Mouse (Mus musculus) kidney, embryonic 14.5 days (tissue): ENCODE data around the gene Mtln. TPM values are rescaled to one million over a fixed set of nuclear protein-coding genes. Genes with fewer than 3 reads are reported as not detected.

Experiments
- ATAC-seq: fragments of 200-750 bp; cut with Nextera tagmentation; 2 replicates; pipeline ENCODE4 v1.8.0; 2017; ENCODE audit warnings: moderate number of reproducible peaks, mild to moderate bottlenecking, moderate TSS enrichment, moderate library complexity; ENCODE audit not compliant: low FRiP score, low TSS enrichment
- H3K27ac ChIP-seq: fragments of 300-500 bp; sonication (generic); 2 replicates; pipeline ENCODE4 v1.5.1; 2014; ENCODE audit warnings: low read depth, mild to moderate bottlenecking, low read length, moderate library complexity, mixed read lengths
- H3K27me3 ChIP-seq: fragments of 300-500 bp; sonication (generic); 2 replicates; pipeline ENCODE4 v1.6.1; 2014; ENCODE audit warnings: mild to moderate bottlenecking, low read length; ENCODE audit not compliant: control insufficient read depth, insufficient read depth
- H3K36me3 ChIP-seq: fragments of 300-500 bp; sonication (generic); 2 replicates; pipeline ENCODE4 v1.6.1; 2014; ENCODE audit warnings: low read length, mixed read lengths; ENCODE audit not compliant: control insufficient read depth, insufficient read depth
- H3K4me1 ChIP-seq: fragments of 300-500 bp; sonication (generic); 2 replicates; pipeline ENCODE4 v1.6.1; 2014; ENCODE audit warnings: low read length, mixed read lengths; ENCODE audit not compliant: control insufficient read depth, insufficient read depth
- H3K4me2 ChIP-seq: fragments of 300-500 bp; sonication (generic); replicated peaks from 2 replicates; pipeline ENCODE4 v1.6.1; 2014; ENCODE audit warnings: low read depth, mild to moderate bottlenecking, low read length
- H3K4me3 ChIP-seq: fragments of 300-500 bp; sonication (generic); 2 replicates; pipeline ENCODE4 v1.5.1; 2014; ENCODE audit warnings: mild to moderate bottlenecking, low read length
- H3K9ac ChIP-seq: fragments of 300-500 bp; sonication (generic); 2 replicates; pipeline ENCODE4 v1.6.1; 2014; ENCODE audit warnings: low read depth, mild to moderate bottlenecking, low read length, moderate library complexity
- H3K9me3 ChIP-seq: fragments of 300-500 bp; sonication (generic); 2 replicates; pipeline ENCODE4 v1.6.1; 2016; ENCODE audit warnings: low read length; ENCODE audit not compliant: control insufficient read depth
- WGBS: fragments of 180-500 bp; shearing (Covaris S2); extraction: QIAGEN DNeasy Blood & Tissue Kit; methylation state at CpG from one replicate; pipeline ENCODE4 v1.1.7; 2014; 5-methylcytosine and 5-hydroxymethylcytosine counted together
- polyA plus RNA-seq: library from polyadenylated mRNA; unstranded; fragments of >200 nt; fragmentation: Nextera tagmentation; extraction: Ambion mirVana; gene quantifications from 2 replicates; pipeline ENCODE4 v1.2.1, GENCODE M21; 2014

The Mtln gene
- polyA plus RNA-seq, 1 experiment from 2014 or later, result 37.6 TPM

GRCm38 (mm10) chr2:127760014-127760413, 32.3 kb downstream of the Mtln start:
- Histone ChIP-seq H3K9me3 (no peaks in the 10 kb centered on the region), H3K36me3 (peaks cover 18% of the 10 kb centered on the region), H3K4me3 (no peak overlapping the region), H3K27me3 (no peaks in the 10 kb centered on the region), H3K4me2 (no peak overlapping the region), H3K9ac (no peak overlapping the region), H3K4me1 (peaks cover 8% of the 10 kb centered on the region), H3K27ac (no peak overlapping the region)
- WGBS, result 90% methylated on average over 6 of the region's 6 CpGs
- ATAC-seq, result no peak

- H3K4me3 ChIP-seq, result no peak overlapping the region
- no peak for ATAC-seq
- H3K27me3 ChIP-seq, result no peaks in the 10 kb centered on the region
- peaks cover 18% of the 10 kb centered on the region for H3K36me3 ChIP-seq
- peaks cover 8% of the 10 kb centered on the region for H3K4me1 ChIP-seq
- no peak overlapping the region for H3K9ac ChIP-seq
- H3K27ac ChIP-seq, result no peak overlapping the region
- 87% methylated on average over 5 of the region's 5 CpGs for WGBS
- H3K9me3 ChIP-seq, result no peaks in the 10 kb centered on the region
- H3K4me2 ChIP-seq, result no peak overlapping the region
Observed at GRCm38 (mm10) chr2:127759157-127759880, 33.0 kb downstream of the Mtln start.

GRCm38 (mm10) chr2:127757171-127757570, 35.1 kb downstream of the Mtln start:
- 15% methylated on average over 8 of the region's 8 CpGs for WGBS
- H3K27me3 ChIP-seq, result no peaks in the 10 kb centered on the region
- no peaks in the 10 kb centered on the region for H3K9me3 ChIP-seq
- H3K9ac ChIP-seq, result no peak overlapping the region
- ATAC-seq, result peak; percentile 73
- no peak overlapping the region; the same call in 1 of the 2 replicates for H3K4me2 ChIP-seq
- no peak overlapping the region for H3K27ac ChIP-seq
- peaks cover 10% of the 10 kb centered on the region for H3K36me3 ChIP-seq
- H3K4me1 ChIP-seq, result peaks cover 11% of the 10 kb centered on the region
- H3K4me3 ChIP-seq, result no peak overlapping the region

GRCm38 (mm10) chr2:127754113-127754512, 38.2 kb downstream of the Mtln start:
- Histone ChIP-seq H3K4me2 (no peak overlapping the region), H3K27ac (no peak overlapping the region), H3K4me3 (no peak overlapping the region), H3K4me1 (peaks cover 13% of the 10 kb centered on the region), H3K9ac (no peak overlapping the region), H3K9me3 (no peaks in the 10 kb centered on the region), H3K27me3 (no peaks in the 10 kb centered on the region), H3K36me3 (no peaks in the 10 kb centered on the region; the same call in 1 of the 2 replicates)
- 93% methylated on average over 4 of the region's 4 CpGs for WGBS
- no peak for ATAC-seq

- Histone ChIP-seq H3K36me3 (no peaks in the 10 kb centered on the region; the same call in 1 of the 2 replicates), H3K9ac (no peak overlapping the region), H3K4me3 (no peak overlapping the region), H3K27ac (no peak overlapping the region), H3K4me2 (no peak overlapping the region), H3K27me3 (no peaks in the 10 kb centered on the region), H3K4me1 (peaks cover 7% of the 10 kb centered on the region; the same call in 1 of the 2 replicates), H3K9me3 (no peaks in the 10 kb centered on the region)
- ATAC-seq, result no peak
- 52% methylated on average over 11 of the region's 11 CpGs for WGBS
Observed at GRCm38 (mm10) chr2:127751849-127752610, 40.3 kb downstream of the Mtln start.

- 68% methylated on average over 1 of the region's 1 CpGs for WGBS
- Histone ChIP-seq H3K4me1 (0 out of 2 replicates have a peak, but pooled peaks cover 5% of the 10 kb centered on the region), H3K27ac (no peak overlapping the region), H3K4me2 (no peak overlapping the region), H3K9ac (no peak overlapping the region), H3K36me3 (peaks cover 3% of the 10 kb centered on the region; the same call in 1 of the 2 replicates), H3K9me3 (no peaks in the 10 kb centered on the region), H3K27me3 (no peaks in the 10 kb centered on the region), H3K4me3 (no peak overlapping the region)
- ATAC-seq, result no peak
Observed at GRCm38 (mm10) chr2:127749376-127749775, 42.9 kb downstream of the Mtln start.

GRCm38 (mm10) chr2:127748316-127748715, 44.0 kb downstream of the Mtln start:
- Histone ChIP-seq H3K9ac (no peak overlapping the region), H3K36me3 (peaks cover 3% of the 10 kb centered on the region; the same call in 1 of the 2 replicates), H3K4me1 (0 out of 2 replicates have a peak, but pooled peaks cover 5% of the 10 kb centered on the region), H3K4me3 (no peak overlapping the region), H3K9me3 (no peaks in the 10 kb centered on the region), H3K27ac (no peak overlapping the region), H3K4me2 (no peak overlapping the region), H3K27me3 (no peaks in the 10 kb centered on the region)
- 84% methylated on average over 7 of the region's 7 CpGs for WGBS
- ATAC-seq, result no peak

- no peak overlapping the region for H3K27ac ChIP-seq
- H3K4me1 ChIP-seq, result no peaks in the 10 kb centered on the region
- 75% methylated on average over 3 of the region's 3 CpGs for WGBS
Observed at GRCm38 (mm10) chr2:127742637-127743036, 49.7 kb downstream of the Mtln start.

More at GRCm38 (mm10) chr2:127742637-127743036, 49.7 kb downstream of the Mtln start:
- H3K4me3 ChIP-seq, result no peak overlapping the region
- no peak overlapping the region for H3K9ac ChIP-seq
- no peaks in the 10 kb centered on the region for H3K9me3 ChIP-seq
- ATAC-seq, result no peak
- H3K27me3 ChIP-seq, result no peaks in the 10 kb centered on the region
- H3K4me2 ChIP-seq, result no peak overlapping the region
- peaks cover 9% of the 10 kb centered on the region; the same call in 1 of the 2 replicates for H3K36me3 ChIP-seq
